24 mouse cellular contexts compared by ENCODE assay signal in the genomic region with DNA sequence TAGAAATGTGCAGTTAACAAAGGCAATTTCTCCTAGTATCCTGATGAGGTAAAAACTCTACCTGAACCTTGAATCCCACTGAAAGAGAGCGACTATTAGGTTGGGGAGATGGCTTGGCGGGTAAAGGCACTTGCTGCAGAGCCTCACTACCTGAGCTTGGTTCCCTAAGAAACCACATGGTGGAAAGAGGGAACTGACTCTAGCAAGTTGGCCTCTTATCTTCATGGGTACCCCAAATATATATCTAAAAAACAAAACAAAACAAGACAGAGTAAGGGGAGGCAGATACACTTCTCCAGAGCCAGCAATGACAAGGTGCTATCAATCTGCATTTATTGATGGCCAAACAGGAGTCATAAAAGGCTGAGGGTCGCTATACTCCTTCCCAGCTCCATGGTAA. TPM values are rescaled to one million over a fixed set of nuclear protein-coding genes. Genes with fewer than 3 reads are reported as not detected.
DNase-seq lines count a peak whose midpoint lies in the region; TF ChIP-seq lines count a peak whose summit lies in the region.
"Had no signal": no experiment of that assay in that cellular context is flagged by ENCODE, and none has a peak within 500 bp of the region (broad histone marks: within the 10 kb centered on the region; RNA-seq: fewer than 3 reads in every experiment).

No protein-coding gene starts in this region.

- no peak for TF ChIP-seq CTCF in left cerebral cortex, adult 2 months (IDR thresholded peaks at IDR 0.05)

- H3K4me3 ChIP-seq in heart, embryonic 10.5 days: no peak overlapping the region
- H3K4me3 ChIP-seq in left cerebral cortex, adult 2 months: no peak overlapping the region
- H3K4me3 ChIP-seq: embryonic facial prominence, embryonic 13.5 days; embryonic facial prominence, embryonic 15.5 days; erythroblast, embryonic 14.5 days; forebrain, embryonic 10.5 days; forebrain, embryonic 12.5 days had no signal

- H3K4me1 ChIP-seq in heart, embryonic 10.5 days: no peaks in the 10 kb centered on the region
- H3K4me1 ChIP-seq: embryonic facial prominence, embryonic 13.5 days; embryonic facial prominence, embryonic 15.5 days; forebrain, embryonic 10.5 days; forebrain, embryonic 12.5 days had no signal

- no peaks in the 10 kb centered on the region for H3K9me3 ChIP-seq in heart, embryonic 10.5 days
- H3K9me3 ChIP-seq: embryonic facial prominence, embryonic 13.5 days; embryonic facial prominence, embryonic 15.5 days; forebrain, embryonic 10.5 days; forebrain, embryonic 12.5 days had no signal

- H3K36me3 ChIP-seq in heart, embryonic 10.5 days: no peaks in the 10 kb centered on the region
- H3K36me3 ChIP-seq: embryonic facial prominence, embryonic 13.5 days; embryonic facial prominence, embryonic 15.5 days; forebrain, embryonic 10.5 days; forebrain, embryonic 12.5 days had no signal

- H3K27me3 ChIP-seq in heart, embryonic 10.5 days (ENCODE audit: insufficient read depth, poor library complexity, severe bottlenecking): no peaks in the 10 kb centered on the region
- H3K27me3 ChIP-seq: embryonic facial prominence, embryonic 13.5 days; embryonic facial prominence, embryonic 15.5 days; forebrain, embryonic 12.5 days had no signal

- 69% methylated on average over 3 of the region's 3 CpGs for WGBS in heart, embryonic 10.5 days

- no peak overlapping the region for H3K27ac ChIP-seq in heart, embryonic 10.5 days
- peak overlapping the region; percentile 32; the same call in 1 of the 2 replicates for H3K27ac ChIP-seq in left cerebral cortex, adult 2 months
- H3K27ac ChIP-seq: embryonic facial prominence, embryonic 13.5 days; embryonic facial prominence, embryonic 15.5 days; forebrain, embryonic 10.5 days; forebrain, embryonic 12.5 days had no signal

- intact Hi-C loops in left cerebral cortex, adult 2 months (cut with DNase I): no loop called here

- peak; percentile 17 for DNase-seq in heart, embryonic 10.5 days (ENCODE audit: low spot score)
- no peak for DNase-seq in heart, adult 18-20 months
- DNase-seq in left cerebral cortex, adult 2 months (ENCODE audit: extremely low spot score in 1 of 2, low spot score in 2 of 2): no peak
- DNase-seq in left cerebral cortex, adult 8-10 months (ENCODE audit: low spot score in 2 of 2): no peak
- DNase-seq in MEL-GATA-1-ER (ENCODE audit: extremely low read depth, low read depth): peak; percentile 56
- no peak for DNase-seq in adrenal gland, postnatal 10 days
- DNase-seq: adrenal gland, postnatal 14 days; adrenal gland, postnatal 36 days; cerebellum, adult 11-12 months; cerebellum, adult 2 months; cerebellum, adult 9-11 months; cerebellum, postnatal 14 days; cerebellum, postnatal 36 days; embryo, embryonic 11 days had no signal

RNA-seq across cellular contexts. Expression of a gene that starts 8.3 kb away (rescaled TPM):
- polyA plus RNA-seq in heart, embryonic 10.5 days (2016; fragmentation: Nextera tagmentation; extraction: Ambion mirVana): not detected in 2 replicates
- total RNA-seq in heart, adult 18-20 months (2021): not detected
- total RNA-seq in left cerebral cortex, adult 2 months (2021): under 1 TPM in 1 of 2 experiments, not detected in 1; 0.09 TPM
- under 1 TPM; 0.17 to 0.59 (median 0.44) TPM for total RNA-seq in left cerebral cortex, adult 8-10 months (2022)
- total RNA-seq in adrenal gland, postnatal 10 days (2021): not detected
- total RNA-seq: adrenal gland, adult 2 months; adrenal gland, postnatal 14 days; adrenal gland, postnatal 36 days; common myeloid progenitor, adult 5-6 weeks had no signal
- polyA plus RNA-seq: adrenal gland, adult 2 months; C2C12; embryonic facial prominence, embryonic 11.5 days; embryonic facial prominence, embryonic 13.5 days; embryonic facial prominence, embryonic 15.5 days; erythroblast, embryonic 14.5 days; forebrain, embryonic 16.5 days had no signal

RNA-seq across cellular contexts. Expression of a gene that starts 19.1 kb away (rescaled TPM):
- polyA plus RNA-seq in heart, embryonic 10.5 days (2016; fragmentation: Nextera tagmentation; extraction: Ambion mirVana): 0.15 and 0.64 TPM in 2 replicates
- total RNA-seq in heart, adult 18-20 months (2021): not detected
- 1 to 10 TPM; 3.3 to 3.8 TPM for total RNA-seq in left cerebral cortex, adult 2 months (2021)
- 1 to 10 TPM; 2.9 to 3.8 (median 3.1) TPM for total RNA-seq in left cerebral cortex, adult 8-10 months (2022)
- under 1 TPM in 1 of 2 experiments, not detected in 1; 0.21 TPM for total RNA-seq in adrenal gland, postnatal 10 days (2021)
- total RNA-seq: adrenal gland, postnatal 14 days; common myeloid progenitor, adult 5-6 weeks had no signal
- polyA plus RNA-seq: adrenal gland, adult 2 months; erythroblast, embryonic 14.5 days had no signal

RNA-seq across cellular contexts. Expression of a gene that starts 37.7 kb away (rescaled TPM):
- polyA plus RNA-seq in heart, embryonic 10.5 days (2016; fragmentation: Nextera tagmentation; extraction: Ambion mirVana): 69.0 and 91.3 TPM in 2 replicates
- 10 to 100 TPM; 19.0 to 24.3 TPM for total RNA-seq in heart, adult 18-20 months (2021)
- total RNA-seq in left cerebral cortex, adult 2 months (2021): 10 to 100 TPM; 57.7 to 66.7 TPM
- 10 to 100 TPM; 53.2 to 61.1 (median 58.7) TPM for total RNA-seq in left cerebral cortex, adult 8-10 months (2022)
- 10 to 100 TPM; 29.1 to 30.1 TPM for total RNA-seq in adrenal gland, postnatal 10 days (2021)

RNA-seq across cellular contexts. Expression of a gene that starts 48.3 kb away (rescaled TPM):
- 21.9 and 23.8 TPM in 2 replicates for polyA plus RNA-seq in heart, embryonic 10.5 days (2016; fragmentation: Nextera tagmentation; extraction: Ambion mirVana)
- total RNA-seq in heart, adult 18-20 months (2021): 1 to 10 TPM; 9.0 to 9.1 TPM
- total RNA-seq in left cerebral cortex, adult 2 months (2021): 10 to 100 TPM; 17.3 to 19.4 TPM
- 10 to 100 TPM; 18.1 to 22.0 (median 19.1) TPM for total RNA-seq in left cerebral cortex, adult 8-10 months (2022)
- total RNA-seq in adrenal gland, postnatal 10 days (2021): 10 to 100 TPM; 22.9 to 23.8 TPM

Comparison
In these comparisons a context has a peak if more than half of its experiments do, and no peak if none do; other contexts are left out.
1. DNase-seq: peak in heart, embryonic 10.5 days (single experiment) and MEL-GATA-1-ER (single experiment); none in heart, adult 18-20 months (0 of 2), left cerebral cortex, adult 2 months (0 of 2), left cerebral cortex, adult 8-10 months (0 of 2) and adrenal gland, postnatal 10 days (single experiment).